Mouse (Mus musculus): ENCODE results near the gene Gm10408.
"Not testable (repeated sequence)": the region's sequence is repeated elsewhere in the genome, so short reads cannot be mapped to it uniquely, and the experiment has no call there.

The Gm10408 gene

GRCm38 (mm10) chr14:3449079-3449478 lies at the start of gene Gm10408:
Gene Gm10408, plus strand, starts transcription at chr14:3449379.
- not testable (repeated sequence) for DNase-seq (ENCODE audit: low read depth in 1 of 2, low spot score in 2 of 2)

DNA sequence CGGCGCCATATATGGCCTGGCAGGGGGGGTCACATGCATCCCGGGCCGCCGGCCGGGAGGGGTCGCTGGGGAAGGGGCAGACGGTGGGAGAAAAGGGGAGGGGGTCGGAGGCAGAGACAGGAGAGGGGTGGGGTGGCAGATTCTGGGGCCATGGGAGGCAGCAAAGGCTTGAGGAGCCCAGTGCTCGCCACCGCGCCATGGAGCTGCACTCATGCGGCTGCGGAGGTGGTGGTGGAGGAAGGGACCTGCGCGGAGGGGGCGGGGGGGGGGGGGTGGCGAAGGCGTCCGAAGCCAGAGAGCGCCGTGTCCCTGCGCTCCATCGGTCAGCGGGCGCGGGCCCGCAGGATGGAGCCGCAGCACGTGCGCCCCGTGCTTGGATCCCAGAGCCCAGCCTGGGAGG lies 36.9 kb upstream of the Gm10408 start, which contains the start of gene Gm10409:
TSS of gene Gm10409 (plus strand) at position 301 of the 400 bp plus-strand sequence.
- not testable (repeated sequence) for DNase-seq (ENCODE audit: low read depth in 1 of 2, low spot score in 2 of 2)

DNA sequence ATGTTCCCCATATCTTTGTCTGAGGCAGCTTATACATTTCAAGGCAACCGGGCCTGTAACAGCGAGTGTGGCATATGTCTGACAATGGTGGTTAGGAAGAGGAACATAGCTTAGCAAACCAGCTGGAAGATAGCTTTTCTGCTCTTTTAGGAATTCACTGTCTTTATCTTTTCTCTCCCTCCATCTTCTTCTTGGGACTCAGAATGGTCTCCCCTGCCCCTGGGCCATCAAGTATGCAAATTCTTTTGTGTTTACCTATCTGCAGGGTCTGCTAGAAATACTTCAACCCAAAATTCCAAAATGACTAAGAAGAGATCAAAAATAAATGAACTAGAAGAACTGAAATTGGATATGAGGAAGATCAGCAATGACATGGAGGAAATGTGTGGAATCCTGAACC lies 21.4 kb upstream of the Gm10408 start, which contains the start of gene Gm3005:
TSS of gene Gm3005 (plus strand) at position 301 of the 400 bp plus-strand sequence.
- DNase-seq (ENCODE audit: low read depth in 1 of 2, low spot score in 2 of 2): not testable (repeated sequence)

Measured in monocyte, adult 2 months (primary cell).